Mouse (Mus musculus) heart, embryonic 11.5 days (tissue): ENCODE measurements at regions not wholly inside any gene's neighbourhood (a gene's known extent, or its start where the extent isn't known, plus 50 kb on each side); places are given as distances from the start of the nearest gene placed in this dataset.

Source experiments
- ATAC-seq: fragments of 200-750 bp; cut with Nextera tagmentation; replicated peaks from 2 replicates; pipeline ENCODE4 v1.8.0; 2017; ENCODE audit warnings: moderate library complexity; ENCODE audit not compliant: insufficient number of reproducible peaks, low FRiP score, low TSS enrichment
- H3K27ac ChIP-seq: fragments of 300-500 bp; sonication (generic); 2 replicates; pipeline ENCODE4 v1.5.1; 2014; ENCODE audit warnings: mild to moderate bottlenecking, low read depth, low read length
- H3K27me3 ChIP-seq: fragments of 300-500 bp; sonication (generic); 2 replicates; pipeline ENCODE4 v1.6.1; 2014; ENCODE audit warnings: mild to moderate bottlenecking, low read length, mixed read lengths; ENCODE audit not compliant: control insufficient read depth, insufficient read depth
- H3K36me3 ChIP-seq: fragments of 300-500 bp; sonication (generic); 2 replicates; pipeline ENCODE4 v1.6.1; 2014; ENCODE audit warnings: mild to moderate bottlenecking, low read length, moderate library complexity, mixed read lengths; ENCODE audit not compliant: control insufficient read depth, insufficient read depth
- H3K4me1 ChIP-seq: fragments of 300-500 bp; sonication (generic); 2 replicates; pipeline ENCODE4 v1.6.1; 2014; ENCODE audit warnings: low read length; ENCODE audit not compliant: control insufficient read depth, insufficient read depth
- H3K4me2 ChIP-seq: fragments of 300-500 bp; sonication (generic); 2 replicates; pipeline ENCODE4 v1.6.1; 2014; ENCODE audit warnings: mild to moderate bottlenecking, moderate library complexity
- H3K4me3 ChIP-seq: fragments of 300-500 bp; sonication (generic); 2 replicates; pipeline ENCODE4 v1.5.1; 2014; ENCODE audit warnings: low read depth, low read length
- H3K9ac ChIP-seq: fragments of 300-500 bp; sonication (generic); 2 replicates; pipeline ENCODE4 v1.6.1; 2014; ENCODE audit warnings: mild to moderate bottlenecking, low read depth, low read length, moderate library complexity
- H3K9me3 ChIP-seq: fragments of 300-500 bp; sonication (generic); replicated peaks from 2 replicates; pipeline ENCODE4 v1.6.1; 2016; ENCODE audit warnings: low read length; ENCODE audit not compliant: control insufficient read depth
- whole genome bisulfite sequencing: fragments of 180-500 bp; shearing (Covaris S2); extraction: QIAGEN DNeasy Blood & Tissue Kit; methylation state at CpG from one replicate; pipeline ENCODE4 v1.1.7; 2014; ENCODE audit not compliant: insufficient replicate concordance; 5-methylcytosine and 5-hydroxymethylcytosine counted together

DNA sequence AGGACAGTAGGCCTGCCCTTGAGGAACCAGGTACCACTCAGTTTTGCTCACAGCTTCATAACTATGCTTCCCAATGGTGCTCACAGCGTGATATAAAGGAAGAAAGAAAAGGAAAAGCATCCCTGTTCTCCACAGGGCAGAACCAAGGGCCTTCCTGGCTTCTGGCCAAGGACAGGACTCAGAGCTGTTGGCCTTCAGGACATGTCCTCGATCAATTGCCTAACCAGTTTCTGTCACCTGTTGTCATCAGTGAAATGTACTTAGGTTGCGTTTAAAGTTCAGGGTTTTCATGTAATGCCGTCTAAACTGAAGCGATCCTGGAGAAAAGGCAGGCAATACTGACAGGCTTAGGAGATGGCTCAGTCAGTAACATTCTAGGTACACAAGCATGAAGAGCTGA is 232.9 kb downstream of the Csl start:
- Histone ChIP-seq H3K4me2 (no peak overlapping the region), H3K4me1 (peaks cover 18% of the 10 kb centered on the region), H3K27me3 (no peaks in the 10 kb centered on the region), H3K9ac (no peak overlapping the region), H3K36me3 (no peaks in the 10 kb centered on the region), H3K4me3 (no peak overlapping the region), H3K9me3 (no peaks in the 10 kb centered on the region), H3K27ac (no peak overlapping the region)
- ATAC-seq: no peak
- 82% methylated on average over 5 of the region's 5 CpGs for WGBS

DNA sequence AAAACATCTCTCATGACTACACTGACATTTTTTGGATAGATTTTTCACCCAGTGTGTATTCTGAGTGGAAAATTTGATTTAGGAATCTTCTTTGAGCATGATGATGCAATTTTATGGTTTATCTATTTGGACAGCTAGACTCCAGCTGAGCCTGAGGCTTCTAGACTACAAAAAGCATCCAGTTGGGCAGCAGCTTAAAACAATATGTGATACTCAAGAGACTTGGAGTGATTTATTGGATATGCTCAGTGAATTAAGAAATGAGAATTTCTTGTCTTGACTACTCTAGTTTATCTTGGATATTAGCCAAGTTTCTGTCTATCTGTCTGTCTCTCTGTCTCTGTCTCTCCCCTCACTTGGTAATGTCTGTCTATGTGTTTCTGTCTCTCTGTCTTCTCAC is 228.4 kb downstream of the Csl start:
- H3K4me1 ChIP-seq: 0 out of 2 replicates have a peak, but pooled peaks cover 2% of the 10 kb centered on the region
- no peak overlapping the region for H3K27ac ChIP-seq
- H3K27me3 ChIP-seq: no peaks in the 10 kb centered on the region
- H3K4me3 ChIP-seq: no peak overlapping the region
- H3K36me3 ChIP-seq: no peaks in the 10 kb centered on the region
- no peak overlapping the region for H3K9ac ChIP-seq
- H3K9me3 ChIP-seq: no peaks in the 10 kb centered on the region
- H3K4me2 ChIP-seq: no peak overlapping the region
- no peak for ATAC-seq

- H3K27me3 ChIP-seq: no peaks in the 10 kb centered on the region
- ATAC-seq: no peak
- no peak overlapping the region for H3K9ac ChIP-seq
Measured at GRCm38 (mm10) chr10:99531556-99531955, 227.9 kb downstream of the Csl start.

GRCm38 (mm10) chr10:99531992-99532391 is 227.5 kb downstream of the Csl start:
- Histone ChIP-seq H3K36me3 (no peaks in the 10 kb centered on the region), H3K27ac (no peak overlapping the region), H3K9me3 (no peaks in the 10 kb centered on the region), H3K4me1 (0 out of 2 replicates have a peak, but pooled peaks cover 2% of the 10 kb centered on the region), H3K27me3 (no peaks in the 10 kb centered on the region), H3K9ac (no peak overlapping the region), H3K4me3 (no peak overlapping the region), H3K4me2 (no peak overlapping the region)
- no peak for ATAC-seq
- WGBS: 50% methylated on average over 7 of the region's 7 CpGs

More at GRCm38 (mm10) chr10:99531556-99531955, 227.9 kb downstream of the Csl start:
- no peak overlapping the region for H3K27ac ChIP-seq
- H3K4me2 ChIP-seq: no peak overlapping the region
- H3K4me3 ChIP-seq: no peak overlapping the region
- no peaks in the 10 kb centered on the region for H3K9me3 ChIP-seq
- H3K4me1 ChIP-seq: 0 out of 2 replicates have a peak, but pooled peaks cover 2% of the 10 kb centered on the region
- H3K36me3 ChIP-seq: no peaks in the 10 kb centered on the region

- Histone ChIP-seq H3K4me3 (no peak overlapping the region), H3K4me2 (no peak overlapping the region), H3K27ac (no peak overlapping the region), H3K27me3 (no peaks in the 10 kb centered on the region), H3K4me1 (0 out of 2 replicates have a peak, but pooled peaks cover 2% of the 10 kb centered on the region), H3K9me3 (no peaks in the 10 kb centered on the region), H3K9ac (no peak overlapping the region), H3K36me3 (no peaks in the 10 kb centered on the region)
- WGBS: 65% methylated on average over 3 of the region's 3 CpGs
- ATAC-seq: no peak
Measured at GRCm38 (mm10) chr10:99532697-99533119, 226.8 kb downstream of the Csl start.

- 47% methylated on average over 4 of the region's 4 CpGs for WGBS
- Histone ChIP-seq H3K4me3 (no peak overlapping the region), H3K36me3 (no peaks in the 10 kb centered on the region), H3K4me2 (no peak overlapping the region), H3K9ac (no peak overlapping the region), H3K27ac (peak overlapping the region; percentile 32; the same call in 1 of the 2 replicates), H3K9me3 (no peaks in the 10 kb centered on the region), H3K27me3 (no peaks in the 10 kb centered on the region), H3K4me1 (0 out of 2 replicates have a peak, but pooled peaks cover 2% of the 10 kb centered on the region)
- ATAC-seq: no peak
Measured at GRCm38 (mm10) chr10:99533468-99533867, 226.0 kb downstream of the Csl start.

DNA sequence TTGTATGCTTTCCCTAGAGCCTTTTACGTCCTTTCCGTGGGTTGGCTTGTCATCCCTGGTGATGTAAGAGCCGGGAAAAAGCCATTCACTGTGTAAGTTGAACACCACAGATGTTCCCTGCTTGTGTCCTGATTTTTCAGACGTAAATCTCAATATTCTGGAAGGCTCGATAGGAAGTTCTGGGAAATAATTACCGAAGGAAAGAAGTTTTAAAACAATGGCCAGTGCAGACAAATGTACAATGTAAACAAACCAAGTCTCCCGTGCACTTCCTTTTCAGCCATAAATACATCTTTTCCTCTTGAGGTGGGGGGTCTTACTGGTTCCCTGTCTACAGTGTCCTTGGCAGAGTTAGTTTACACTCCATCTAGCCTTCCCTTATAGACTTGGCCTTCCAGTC is 225.2 kb downstream of the Csl start:
- WGBS: 60% methylated on average over 7 of the region's 7 CpGs
- H3K27me3 ChIP-seq: no peaks in the 10 kb centered on the region
- no peak overlapping the region for H3K9ac ChIP-seq
- no peaks in the 10 kb centered on the region for H3K36me3 ChIP-seq
- no peak overlapping the region for H3K4me2 ChIP-seq
- 0 out of 2 replicates have a peak, but pooled peaks cover under 1% of the 10 kb centered on the region for H3K4me1 ChIP-seq
- no peak overlapping the region for H3K4me3 ChIP-seq
- no peaks in the 10 kb centered on the region for H3K9me3 ChIP-seq
- no peak overlapping the region; the same call in 1 of the 2 replicates for H3K27ac ChIP-seq
- ATAC-seq: no peak

- H3K9ac ChIP-seq: no peak overlapping the region
- no peak for ATAC-seq
- no peaks in the 10 kb centered on the region for H3K4me1 ChIP-seq
- no peak overlapping the region for H3K4me3 ChIP-seq
- no peak overlapping the region for H3K27ac ChIP-seq
- H3K36me3 ChIP-seq: no peaks in the 10 kb centered on the region
- no peak overlapping the region for H3K4me2 ChIP-seq
- no peaks in the 10 kb centered on the region for H3K9me3 ChIP-seq
- WGBS: 69% methylated on average over 5 of the region's 5 CpGs
- no peaks in the 10 kb centered on the region for H3K27me3 ChIP-seq
Measured at GRCm38 (mm10) chr10:99538639-99539038, 220.8 kb downstream of the Csl start.

DNA sequence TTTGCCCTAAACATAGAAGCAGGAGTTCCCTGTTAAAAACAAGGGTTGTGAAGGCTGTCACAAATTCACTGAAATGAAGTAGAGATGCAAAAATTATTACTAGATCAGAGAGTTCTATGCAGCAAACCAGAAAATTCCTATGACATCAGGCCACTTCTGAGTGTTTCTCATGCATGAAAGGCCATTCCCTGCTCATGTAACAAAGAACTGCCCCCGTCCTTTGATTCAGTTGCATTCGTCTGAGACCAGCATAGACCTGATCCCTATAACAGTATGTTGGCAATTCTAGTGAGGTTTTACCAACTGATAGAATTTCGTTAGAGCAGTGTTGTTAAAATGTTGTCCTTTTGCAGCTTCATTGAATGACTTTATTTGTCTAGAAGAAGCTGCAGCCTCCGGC is 207.1 kb downstream of the Csl start:
- Histone ChIP-seq H3K4me3 (no peak overlapping the region), H3K27me3 (no peaks in the 10 kb centered on the region), H3K36me3 (no peaks in the 10 kb centered on the region), H3K4me1 (no peaks in the 10 kb centered on the region), H3K9me3 (no peaks in the 10 kb centered on the region), H3K9ac (no peak overlapping the region), H3K4me2 (no peak overlapping the region), H3K27ac (no peak overlapping the region)
- WGBS: 79% methylated on average over 4 of the region's 4 CpGs
- no peak for ATAC-seq
